Mouse (Mus musculus) intestine, embryonic 16.5 days (tissue): Measurements from ENCODE around the gene Castor2. TPM values are rescaled to one million over a fixed set of nuclear protein-coding genes. Genes with fewer than 3 reads are reported as not detected.
A peak's percentile ranks its signal among the peaks of the same experiment; 100 is the strongest.

Experiments
- ATAC-seq: fragments of 200-750 bp; cut with Nextera tagmentation; 2 replicates; pipeline ENCODE4 v1.8.0; 2017; ENCODE audit warnings: moderate TSS enrichment, moderate library complexity
- H3K27ac ChIP-seq: fragments of 300-500 bp; sonication (generic); 2 replicates; pipeline ENCODE4 v1.5.1; 2014; ENCODE audit warnings: mild to moderate bottlenecking, low read length
- H3K27me3 ChIP-seq: fragments of 300-500 bp; sonication (generic); replicated peaks from 2 replicates; pipeline ENCODE4 v1.6.1; 2014; ENCODE audit warnings: low read length, control low read depth, mixed read lengths; ENCODE audit not compliant: control insufficient read depth, insufficient read depth
- H3K36me3 ChIP-seq: fragments of 300-500 bp; sonication (generic); 2 replicates; pipeline ENCODE4 v1.6.1; 2014; ENCODE audit warnings: low read length, control low read depth; ENCODE audit not compliant: control insufficient read depth, insufficient read depth
- H3K4me1 ChIP-seq: fragments of 300-500 bp; sonication (generic); 2 replicates; pipeline ENCODE4 v1.6.1; 2014; ENCODE audit warnings: low read length, control low read depth, mixed read lengths; ENCODE audit not compliant: control insufficient read depth, insufficient read depth
- H3K4me2 ChIP-seq: fragments of 300-500 bp; sonication (generic); 2 replicates; pipeline ENCODE4 v1.6.1; 2014; ENCODE audit warnings: low read depth, low read length, control low read depth
- H3K4me3 ChIP-seq: fragments of 300-500 bp; sonication (generic); 2 replicates; pipeline ENCODE4 v1.5.1; 2014; ENCODE audit warnings: mild to moderate bottlenecking, low read length
- H3K9ac ChIP-seq: fragments of 300-500 bp; sonication (generic); 2 replicates; pipeline ENCODE4 v1.6.1; 2014; ENCODE audit warnings: low read depth, low read length
- H3K9me3 ChIP-seq: fragments of 300-500 bp; sonication (generic); 2 replicates; pipeline ENCODE4 v1.6.1; 2016; ENCODE audit warnings: low read length, control low read depth; ENCODE audit not compliant: control insufficient read depth
- WGBS: fragments of 180-500 bp; shearing (Covaris S2); extraction: QIAGEN DNeasy Blood & Tissue Kit; methylation state at CpG from one replicate; pipeline ENCODE4 v1.1.7; 2014; 5-methylcytosine and 5-hydroxymethylcytosine counted together
- polyA plus RNA-seq: library from polyadenylated mRNA; unstranded; fragments of >200 nt; fragmentation: Nextera tagmentation; extraction: Ambion mirVana; gene quantifications from 2 replicates; pipeline ENCODE4 v1.2.1, GENCODE M21; 2015

The Castor2 gene
- polyA plus RNA-seq: 6.7 and 8.2 TPM in 2 replicates

- Histone ChIP-seq H3K9ac (peak within 1 kb of the TSS; percentile 83), H3K4me2 (peak within 1 kb of the TSS; percentile 98), H3K4me3 (peak within 1 kb of the TSS; percentile 83), H3K27ac (peak within 1 kb of the TSS; percentile 70), H3K4me1 (peaks cover 21% of the 10 kb centered on the region), H3K27me3 (no peaks in the 10 kb centered on the region), H3K9me3 (no peaks in the 10 kb centered on the region), H3K36me3 (no peaks in the 10 kb centered on the region)
- under 1% methylated on average over 54 of the region's 58 CpGs for WGBS
- peak; percentile 85 for ATAC-seq
Observed at GRCm38 (mm10) chr5:134099496-134100211, at the start of gene Castor2. Castor2 (plus strand) TSS chr5:134099711.

DNA sequence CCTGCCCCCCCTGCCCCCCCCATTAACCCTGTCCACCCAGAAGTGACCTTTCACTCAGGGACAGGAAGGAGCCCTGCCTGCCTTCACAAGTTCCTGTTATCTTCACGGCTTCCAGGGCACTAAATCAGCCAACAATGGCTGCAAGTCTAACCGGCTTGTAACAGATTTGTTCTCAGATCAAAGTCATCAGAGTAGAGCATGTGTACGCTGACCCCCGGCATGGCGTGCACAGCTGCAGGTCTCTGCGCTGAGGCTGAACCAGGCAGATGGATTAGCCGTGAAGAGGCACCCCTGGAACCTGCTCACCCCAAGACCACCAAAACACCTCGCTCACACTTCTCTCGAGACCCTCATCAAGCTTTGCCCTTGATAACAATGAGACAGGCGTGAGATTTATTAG is 48.8 kb upstream of the Castor2 start:
- 16% methylated on average over 10 of the region's 10 CpGs for WGBS
- no peak overlapping the region for H3K4me2 ChIP-seq

DNA sequence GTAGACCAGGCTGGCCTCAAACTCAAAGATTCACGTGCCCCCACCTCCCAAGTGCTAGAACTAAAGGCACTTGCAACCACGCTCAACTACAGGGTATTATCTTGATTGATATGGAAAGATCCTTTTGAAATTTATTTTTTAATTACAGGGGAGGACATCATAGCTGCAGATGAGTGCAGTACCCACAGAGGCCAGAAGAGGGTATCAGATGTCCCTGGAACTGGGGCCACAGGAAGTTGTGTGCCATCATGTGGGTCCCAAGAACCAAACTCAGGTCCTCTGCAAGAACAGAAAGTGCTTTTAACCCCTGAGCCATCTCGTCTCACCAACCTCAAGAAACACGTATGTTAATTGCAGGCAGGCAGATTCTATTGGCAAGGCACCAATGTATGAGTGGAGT is 46.9 kb upstream of the Castor2 start:
- Histone ChIP-seq H3K4me2 (no peak overlapping the region), H3K27me3 (no peaks in the 10 kb centered on the region), H3K27ac (no peak overlapping the region), H3K9ac (no peak overlapping the region), H3K4me1 (no peaks in the 10 kb centered on the region), H3K36me3 (no peaks in the 10 kb centered on the region), H3K4me3 (no peak overlapping the region), H3K9me3 (no peaks in the 10 kb centered on the region)
- 93% methylated on average over 4 of the region's 4 CpGs for WGBS
- no peak for ATAC-seq

More for the DNA sequence above, 48.8 kb upstream of the Castor2 start:
- Histone ChIP-seq H3K9me3 (no peaks in the 10 kb centered on the region), H3K27ac (no peak overlapping the region), H3K4me3 (no peak overlapping the region), H3K27me3 (no peaks in the 10 kb centered on the region), H3K9ac (no peak overlapping the region), H3K36me3 (no peaks in the 10 kb centered on the region), H3K4me1 (no peaks in the 10 kb centered on the region)
- no peak for ATAC-seq

DNA sequence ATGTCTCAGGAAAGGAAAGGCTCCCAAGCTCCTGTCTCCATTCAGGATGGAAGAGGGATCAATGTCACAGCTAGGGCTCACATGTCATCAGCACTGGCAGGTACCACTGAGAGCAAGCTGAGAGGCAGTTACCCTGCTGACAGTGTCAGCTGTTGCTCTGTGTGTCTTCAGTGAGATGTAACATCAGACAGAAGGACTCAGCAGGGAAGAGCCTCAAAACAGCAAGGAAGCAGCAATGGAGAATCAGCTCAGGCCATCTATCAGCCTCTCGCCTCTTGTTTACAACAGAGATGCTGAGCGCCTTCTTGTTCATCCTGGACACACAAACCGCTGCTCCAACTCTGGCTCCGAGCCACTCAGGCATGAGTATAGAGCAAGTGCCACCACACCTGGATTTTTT is 45.0 kb upstream of the Castor2 start:
- Histone ChIP-seq H3K9me3 (no peaks in the 10 kb centered on the region), H3K4me1 (no peaks in the 10 kb centered on the region), H3K4me3 (no peak overlapping the region), H3K9ac (no peak overlapping the region), H3K27ac (no peak overlapping the region), H3K27me3 (no peaks in the 10 kb centered on the region), H3K36me3 (no peaks in the 10 kb centered on the region), H3K4me2 (no peak overlapping the region)
- ATAC-seq: no peak
- WGBS: 82% methylated on average over 4 of the region's 4 CpGs

- no peaks in the 10 kb centered on the region for H3K9me3 ChIP-seq
- no peak overlapping the region for H3K9ac ChIP-seq
- no peak overlapping the region for H3K4me3 ChIP-seq
- no peak overlapping the region for H3K27ac ChIP-seq
- no peak overlapping the region for H3K4me2 ChIP-seq
- WGBS: 52% methylated on average over 13 of the region's 13 CpGs
- H3K27me3 ChIP-seq: no peaks in the 10 kb centered on the region
- H3K4me1 ChIP-seq: no peaks in the 10 kb centered on the region
- H3K36me3 ChIP-seq: no peaks in the 10 kb centered on the region
- ATAC-seq: no peak
Observed at GRCm38 (mm10) chr5:134058793-134059352, 40.6 kb upstream of the Castor2 start.

- ATAC-seq: peak; percentile 75
- H3K4me2 ChIP-seq: no peak overlapping the region
- no peaks in the 10 kb centered on the region for H3K27me3 ChIP-seq
- H3K27ac ChIP-seq: no peak overlapping the region
- H3K4me3 ChIP-seq: no peak overlapping the region
- 39% methylated on average over 15 of the region's 15 CpGs for WGBS
- H3K4me1 ChIP-seq: no peaks in the 10 kb centered on the region
- no peaks in the 10 kb centered on the region for H3K9me3 ChIP-seq
- H3K9ac ChIP-seq: no peak overlapping the region
- H3K36me3 ChIP-seq: no peaks in the 10 kb centered on the region
Observed at GRCm38 (mm10) chr5:134063362-134064064, 36.0 kb upstream of the Castor2 start.

- Histone ChIP-seq H3K4me3 (no peak overlapping the region), H3K4me1 (no peaks in the 10 kb centered on the region), H3K36me3 (no peaks in the 10 kb centered on the region), H3K4me2 (no peak overlapping the region), H3K9me3 (no peaks in the 10 kb centered on the region), H3K9ac (no peak overlapping the region), H3K27me3 (no peaks in the 10 kb centered on the region), H3K27ac (no peak overlapping the region)
- ATAC-seq: no peak
- 42% methylated on average over 3 of the region's 3 CpGs for WGBS
Observed at GRCm38 (mm10) chr5:134066261-134066660, 33.2 kb upstream of the Castor2 start.

DNA sequence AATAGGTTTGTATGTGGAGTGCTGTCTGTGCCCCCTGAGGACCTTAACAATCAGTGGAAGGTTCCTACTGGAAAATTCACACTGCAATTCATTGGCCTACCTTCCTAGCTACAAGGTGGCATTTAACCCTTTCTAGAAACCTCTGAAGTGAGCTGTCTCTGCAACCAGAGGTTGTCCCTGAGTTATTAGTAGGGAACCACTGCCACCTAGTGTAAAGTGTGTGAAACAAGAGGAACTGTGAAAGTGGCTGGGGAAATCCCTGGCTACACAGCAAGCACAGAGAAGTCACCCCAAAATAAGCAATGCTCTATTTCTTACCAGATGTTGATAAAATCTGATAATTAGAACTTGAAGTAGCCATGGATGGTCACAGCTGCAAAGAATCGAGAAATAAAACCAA is 31.6 kb upstream of the Castor2 start:
- H3K4me2 ChIP-seq: no peak overlapping the region
- H3K9ac ChIP-seq: no peak overlapping the region
- no peaks in the 10 kb centered on the region for H3K4me1 ChIP-seq
- no peaks in the 10 kb centered on the region for H3K9me3 ChIP-seq
- WGBS: 7% methylated on average over 1 of the region's 1 CpGs
- ATAC-seq: no peak
- H3K27me3 ChIP-seq: no peaks in the 10 kb centered on the region
- no peak overlapping the region for H3K4me3 ChIP-seq
- no peak overlapping the region for H3K27ac ChIP-seq
- no peaks in the 10 kb centered on the region for H3K36me3 ChIP-seq

DNA sequence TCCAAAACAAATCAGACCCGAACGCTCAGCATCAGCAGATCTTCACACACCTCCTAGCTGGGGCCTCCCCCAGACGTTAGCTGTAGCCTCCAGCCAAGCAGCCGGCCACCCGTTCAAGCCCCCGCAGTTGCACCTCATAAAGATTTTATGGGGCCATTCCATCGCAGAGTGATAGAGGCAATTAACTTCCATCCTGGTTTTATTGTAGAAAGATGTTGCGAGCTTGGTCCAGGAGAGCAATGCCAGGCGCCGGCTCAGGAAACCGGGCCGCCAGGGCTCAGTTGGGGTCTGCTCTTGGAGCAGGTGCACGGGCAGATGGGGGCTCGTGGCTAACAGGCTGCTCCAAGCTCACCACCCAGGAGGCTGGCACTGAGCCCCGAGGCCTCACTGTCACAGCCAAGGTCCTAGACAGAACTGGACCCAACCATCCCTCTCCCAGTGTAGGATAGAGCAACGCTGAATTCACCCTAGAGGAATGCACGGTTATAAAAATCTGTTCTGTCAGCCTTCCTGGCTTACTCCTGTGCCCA is 25.9 kb upstream of the Castor2 start:
- no peaks in the 10 kb centered on the region for H3K36me3 ChIP-seq
- no peaks in the 10 kb centered on the region for H3K27me3 ChIP-seq
- no peak for ATAC-seq
- no peak overlapping the region for H3K27ac ChIP-seq
- H3K9ac ChIP-seq: no peak overlapping the region
- H3K4me2 ChIP-seq: no peak overlapping the region
- 49% methylated on average over 17 of the region's 17 CpGs for WGBS
- H3K4me1 ChIP-seq: no peaks in the 10 kb centered on the region
- no peak overlapping the region for H3K4me3 ChIP-seq
- peaks cover 6% of the 10 kb centered on the region; the same call in 1 of the 2 replicates for H3K9me3 ChIP-seq
